Mouse (Mus musculus) stomach, embryonic 15.5 days (tissue): ENCODE measurements around the gene Camk2d. TPM values are rescaled to one million over a fixed set of nuclear protein-coding genes. Genes with fewer than 3 reads are reported as not detected.

ENCODE experiments used
- ATAC-seq: fragments of 200-750 bp; cut with Nextera tagmentation; 2 replicates; pipeline ENCODE4 v1.8.0; 2017; ENCODE audit warnings: low read depth, moderate number of reproducible peaks, moderate TSS enrichment; ENCODE audit not compliant: insufficient read depth, low FRiP score
- H3K27ac ChIP-seq: fragments of 300-500 bp; sonication (generic); 2 replicates; pipeline ENCODE4 v1.5.1; 2015; ENCODE audit warnings: mild to moderate bottlenecking, inconsistent platforms
- H3K27me3 ChIP-seq: fragments of 300-500 bp; sonication (generic); replicated peaks from 2 replicates; pipeline ENCODE4 v1.6.1; 2015; ENCODE audit warnings: inconsistent platforms
- H3K36me3 ChIP-seq: fragments of 300-500 bp; sonication (generic); 2 replicates; pipeline ENCODE4 v1.6.1; 2015; ENCODE audit warnings: inconsistent platforms
- H3K4me1 ChIP-seq: fragments of 300-500 bp; sonication (generic); 2 replicates; pipeline ENCODE4 v1.6.1; 2015; ENCODE audit warnings: inconsistent platforms
- H3K4me2 ChIP-seq: fragments of 300-500 bp; sonication (generic); 2 replicates; pipeline ENCODE4 v1.6.1; 2015; ENCODE audit warnings: mild to moderate bottlenecking, inconsistent platforms
- H3K4me3 ChIP-seq: fragments of 300-500 bp; sonication (generic); replicated peaks from 2 replicates; pipeline ENCODE4 v1.5.1; 2015; ENCODE audit warnings: inconsistent platforms
- H3K9ac ChIP-seq: fragments of 300-500 bp; sonication (generic); 2 replicates; pipeline ENCODE4 v1.6.1; 2015; ENCODE audit warnings: inconsistent platforms
- H3K9me3 ChIP-seq: fragments of 300-500 bp; sonication (generic); 2 replicates; pipeline ENCODE4 v1.6.1; 2016; ENCODE audit warnings: inconsistent platforms
- WGBS: fragments of 180-500 bp; shearing (Covaris S2); methylation state at CpG from one replicate; pipeline ENCODE4 v1.1.7; 2015; 5-methylcytosine and 5-hydroxymethylcytosine counted together
- polyA plus RNA-seq: library from polyadenylated mRNA; unstranded; fragments of >200 nt; fragmentation: Nextera tagmentation; extraction: Ambion mirVana; gene quantifications from 2 replicates; pipeline ENCODE4 v1.2.1, GENCODE M21; 2015

Gene Camk2d
- polyA plus RNA-seq, 1 experiment from 2014 or later = 37.7 TPM

DNA sequence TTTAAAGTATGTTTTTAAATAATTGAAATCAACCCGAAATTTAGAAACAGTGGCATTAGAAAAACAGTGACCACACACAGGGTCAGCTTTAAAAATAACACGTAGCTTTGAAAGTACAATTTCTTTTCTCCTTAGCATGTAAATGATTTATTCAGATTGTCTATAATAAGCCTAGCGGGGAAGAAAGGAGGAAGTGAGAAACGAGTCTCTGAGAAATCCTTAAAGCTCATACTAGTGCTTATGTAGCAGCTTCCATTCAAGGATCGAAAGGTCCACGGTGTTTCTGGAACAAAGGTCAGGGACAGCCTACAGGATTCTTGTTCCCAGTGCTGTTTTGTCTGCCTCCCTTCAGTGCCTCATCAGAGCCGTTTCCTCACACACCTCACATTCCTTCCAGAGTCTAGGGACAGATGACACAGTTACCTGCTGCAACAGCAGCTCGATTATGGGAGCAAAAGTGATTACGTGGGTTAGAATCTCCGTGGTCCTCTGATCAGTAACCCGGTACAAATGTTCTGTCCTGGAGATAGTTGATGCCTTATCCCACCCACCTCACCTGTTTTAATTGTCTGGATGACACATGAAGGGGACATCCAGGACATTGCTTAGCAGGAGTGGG lies 17.5 kb downstream of the Camk2d start:
- Histone ChIP-seq H3K27me3 (no peaks in the 10 kb centered on the region), H3K27ac (no peak overlapping the region), H3K36me3 (no peaks in the 10 kb centered on the region), H3K4me1 (no peaks in the 10 kb centered on the region), H3K9me3 (no peaks in the 10 kb centered on the region), H3K4me3 (no peak overlapping the region), H3K9ac (no peak overlapping the region), H3K4me2 (no peak overlapping the region)
- 63% methylated on average over 11 of the region's 11 CpGs for WGBS
- no peak for ATAC-seq

DNA sequence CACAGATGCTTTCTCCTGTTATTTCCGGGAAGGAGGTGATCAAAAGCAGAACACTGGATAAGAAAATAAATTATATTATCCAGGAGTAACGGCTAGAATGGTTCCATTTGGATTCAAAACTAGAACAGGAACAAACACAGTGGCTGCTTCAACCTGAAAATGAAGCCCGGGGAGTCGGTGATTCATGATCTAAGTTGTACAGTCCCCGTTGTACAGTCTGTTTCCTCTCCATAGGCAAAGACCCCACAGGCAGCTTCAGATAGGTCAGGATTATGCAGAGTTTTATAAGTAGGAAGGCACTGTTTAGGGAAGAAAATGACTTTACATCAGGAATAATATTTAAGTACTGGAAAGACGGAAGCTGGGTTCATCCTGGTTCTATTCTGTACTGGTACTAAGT lies 19.2 kb downstream of the Camk2d start:
- H3K4me3 ChIP-seq = no peak overlapping the region
- H3K9ac ChIP-seq = no peak overlapping the region
- no peaks in the 10 kb centered on the region for H3K4me1 ChIP-seq
- H3K27ac ChIP-seq = no peak overlapping the region
- no peak overlapping the region for H3K4me2 ChIP-seq
- H3K27me3 ChIP-seq = no peaks in the 10 kb centered on the region
- no peaks in the 10 kb centered on the region for H3K9me3 ChIP-seq
- no peak for ATAC-seq
- H3K36me3 ChIP-seq = no peaks in the 10 kb centered on the region
- WGBS = 53% methylated on average over 6 of the region's 6 CpGs

DNA sequence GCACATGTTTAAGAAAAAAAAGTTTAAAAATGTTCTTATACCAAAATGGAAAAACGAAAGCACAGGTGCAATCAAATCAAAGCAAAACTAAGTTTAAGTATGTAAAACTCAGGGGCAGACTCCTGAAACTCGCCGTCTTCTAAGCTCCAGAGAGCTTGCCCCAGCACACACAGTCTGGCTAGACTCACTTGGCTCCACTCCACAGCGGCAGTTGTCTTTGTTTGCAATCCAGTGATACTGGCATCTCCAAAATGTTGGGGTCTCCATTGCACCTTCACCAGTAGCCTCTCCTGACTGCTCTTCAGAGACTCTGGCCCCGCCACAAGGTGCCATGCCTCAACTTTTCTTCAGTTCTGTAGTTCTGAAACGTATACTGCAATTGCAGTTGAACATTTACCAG lies 24.1 kb downstream of the Camk2d start:
- no peaks in the 10 kb centered on the region for H3K4me1 ChIP-seq
- no peaks in the 10 kb centered on the region for H3K9me3 ChIP-seq
- no peak overlapping the region for H3K27ac ChIP-seq
- H3K36me3 ChIP-seq = no peaks in the 10 kb centered on the region
- no peaks in the 10 kb centered on the region for H3K27me3 ChIP-seq
- no peak overlapping the region for H3K4me3 ChIP-seq
- ATAC-seq = no peak
- no peak overlapping the region for H3K9ac ChIP-seq
- H3K4me2 ChIP-seq = no peak overlapping the region
- WGBS = 86% methylated on average over 6 of the region's 6 CpGs

DNA sequence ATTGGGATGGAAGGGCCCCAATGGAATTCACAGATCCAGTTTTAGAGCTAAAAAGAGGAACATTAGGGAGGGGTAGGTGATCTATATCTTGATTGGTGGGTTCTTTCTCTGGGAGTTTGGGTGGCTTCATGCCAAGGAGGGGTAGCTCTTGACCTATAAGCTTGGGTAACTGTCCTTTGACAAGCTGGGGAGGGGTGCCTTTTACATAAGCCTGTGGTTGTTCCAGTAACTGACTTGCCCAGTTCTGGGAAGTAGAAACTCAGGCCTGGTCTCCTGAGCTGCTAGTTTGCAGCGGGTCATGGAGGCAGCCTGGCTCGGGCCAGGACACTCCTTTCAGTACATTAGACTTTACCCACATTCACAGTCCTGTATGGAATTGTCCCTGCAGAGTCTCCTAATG lies 26.4 kb downstream of the Camk2d start:
- WGBS = 93% methylated on average over 2 of the region's 2 CpGs
- H3K4me2 ChIP-seq = no peak overlapping the region
- ATAC-seq = no peak

GRCm38 (mm10) chr3:126624994-126625763 lies 29.1 kb downstream of the Camk2d start:
- Histone ChIP-seq H3K4me1 (no peaks in the 10 kb centered on the region), H3K27ac (no peak overlapping the region), H3K27me3 (no peaks in the 10 kb centered on the region), H3K36me3 (no peaks in the 10 kb centered on the region), H3K4me3 (no peak overlapping the region), H3K9ac (no peak overlapping the region), H3K4me2 (no peak overlapping the region), H3K9me3 (no peaks in the 10 kb centered on the region)
- WGBS = 82% methylated on average over 11 of the region's 11 CpGs
- ATAC-seq = no peak

More for the DNA sequence above, 26.4 kb downstream of the Camk2d start:
- Histone ChIP-seq H3K4me1 (no peaks in the 10 kb centered on the region), H3K4me3 (no peak overlapping the region), H3K9ac (no peak overlapping the region), H3K27ac (no peak overlapping the region), H3K9me3 (no peaks in the 10 kb centered on the region), H3K36me3 (no peaks in the 10 kb centered on the region), H3K27me3 (no peaks in the 10 kb centered on the region)

DNA sequence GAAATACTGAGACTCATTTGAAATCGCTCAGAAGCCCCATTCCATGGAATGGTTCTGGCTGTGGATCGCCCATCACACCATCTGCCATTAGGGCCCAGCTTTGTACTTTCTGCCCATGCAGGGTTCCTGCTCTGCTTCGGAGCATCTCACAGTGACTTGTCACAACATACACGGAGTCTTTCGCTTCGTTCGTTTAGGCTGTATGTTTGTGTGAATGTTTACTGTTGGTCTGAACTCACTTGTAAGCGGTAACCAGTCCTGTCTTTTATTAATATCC lies 29.6 kb downstream of the Camk2d start:
- Histone ChIP-seq H3K36me3 (no peaks in the 10 kb centered on the region), H3K4me1 (no peaks in the 10 kb centered on the region), H3K27ac (no peak overlapping the region), H3K9ac (no peak overlapping the region), H3K4me2 (no peak overlapping the region), H3K27me3 (no peaks in the 10 kb centered on the region), H3K4me3 (no peak overlapping the region), H3K9me3 (no peaks in the 10 kb centered on the region)
- WGBS = 83% methylated on average over 8 of the region's 8 CpGs
- ATAC-seq = no peak

- Histone ChIP-seq H3K4me1 (no peaks in the 10 kb centered on the region), H3K36me3 (no peaks in the 10 kb centered on the region), H3K4me3 (no peak overlapping the region), H3K9ac (no peak overlapping the region), H3K4me2 (no peak overlapping the region), H3K27ac (no peak overlapping the region), H3K9me3 (no peaks in the 10 kb centered on the region), H3K27me3 (no peaks in the 10 kb centered on the region)
- no peak for ATAC-seq
- WGBS = 80% methylated on average over 4 of the region's 4 CpGs
Observed at GRCm38 (mm10) chr3:126627968-126628367, 31.9 kb downstream of the Camk2d start.

DNA sequence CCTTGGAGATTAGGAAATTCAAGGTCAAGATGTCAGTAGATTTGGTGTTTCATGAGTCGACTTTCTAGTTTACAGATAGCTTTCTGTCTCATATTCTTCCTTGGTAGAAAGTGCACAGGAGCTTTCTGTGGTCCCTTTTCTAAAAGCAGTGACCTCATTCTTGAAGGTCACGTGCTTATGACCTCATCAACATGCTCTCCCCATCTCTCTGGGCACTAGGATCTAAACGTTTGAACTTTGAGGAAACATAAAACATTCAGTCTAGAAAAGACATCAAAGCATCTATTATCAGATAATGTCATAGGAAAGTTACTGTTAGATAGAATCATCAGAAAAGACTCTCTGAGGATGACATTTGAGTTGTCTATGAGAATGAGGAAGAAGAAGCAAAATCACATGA lies 32.3 kb downstream of the Camk2d start:
- H3K9ac ChIP-seq = no peak overlapping the region
- no peaks in the 10 kb centered on the region for H3K36me3 ChIP-seq
- WGBS = 42% methylated on average over 3 of the region's 3 CpGs
- no peaks in the 10 kb centered on the region for H3K4me1 ChIP-seq
- ATAC-seq = no peak
- no peaks in the 10 kb centered on the region for H3K9me3 ChIP-seq
- H3K27ac ChIP-seq = no peak overlapping the region
- no peak overlapping the region for H3K4me3 ChIP-seq
- H3K27me3 ChIP-seq = no peaks in the 10 kb centered on the region
- H3K4me2 ChIP-seq = no peak overlapping the region

- Histone ChIP-seq H3K27ac (no peak overlapping the region), H3K4me1 (no peaks in the 10 kb centered on the region), H3K4me2 (no peak overlapping the region), H3K9ac (no peak overlapping the region), H3K9me3 (no peaks in the 10 kb centered on the region), H3K4me3 (no peak overlapping the region), H3K36me3 (no peaks in the 10 kb centered on the region), H3K27me3 (no peaks in the 10 kb centered on the region)
- ATAC-seq = no peak
- WGBS = 90% methylated on average over 2 of the region's 2 CpGs
Observed at GRCm38 (mm10) chr3:126629040-126629439, 32.9 kb downstream of the Camk2d start.

GRCm38 (mm10) chr3:126630111-126630869 lies 34.2 kb downstream of the Camk2d start:
- 68% methylated on average over 19 of the region's 19 CpGs for WGBS
- H3K27ac ChIP-seq = no peak overlapping the region
- H3K27me3 ChIP-seq = no peaks in the 10 kb centered on the region
- H3K9ac ChIP-seq = no peak overlapping the region
- H3K4me2 ChIP-seq = no peak overlapping the region
- no peaks in the 10 kb centered on the region for H3K9me3 ChIP-seq
- no peaks in the 10 kb centered on the region for H3K4me1 ChIP-seq
- no peak overlapping the region for H3K4me3 ChIP-seq
- ATAC-seq = no peak
- H3K36me3 ChIP-seq = no peaks in the 10 kb centered on the region

- H3K27me3 ChIP-seq = no peaks in the 10 kb centered on the region
- no peak overlapping the region for H3K27ac ChIP-seq
- no peak overlapping the region for H3K4me3 ChIP-seq
- ATAC-seq = no peak
- no peaks in the 10 kb centered on the region for H3K4me1 ChIP-seq
- WGBS = 83% methylated on average over 8 of the region's 8 CpGs
- no peak overlapping the region for H3K4me2 ChIP-seq
- H3K9me3 ChIP-seq = no peaks in the 10 kb centered on the region
- H3K36me3 ChIP-seq = no peaks in the 10 kb centered on the region
- no peak overlapping the region for H3K9ac ChIP-seq
Observed at GRCm38 (mm10) chr3:126631583-126631982, 35.5 kb downstream of the Camk2d start.

- no peak for ATAC-seq
- no peaks in the 10 kb centered on the region for H3K36me3 ChIP-seq
- no peak overlapping the region for H3K27ac ChIP-seq
- H3K9me3 ChIP-seq = no peaks in the 10 kb centered on the region
- no peaks in the 10 kb centered on the region for H3K27me3 ChIP-seq
- 81% methylated on average over 7 of the region's 7 CpGs for WGBS
- H3K4me3 ChIP-seq = no peak overlapping the region
- no peak overlapping the region for H3K4me2 ChIP-seq
- no peaks in the 10 kb centered on the region for H3K4me1 ChIP-seq
- H3K9ac ChIP-seq = no peak overlapping the region
Observed at GRCm38 (mm10) chr3:126632580-126632979, 36.5 kb downstream of the Camk2d start.
